Mouse (Mus musculus) neural tube, postnatal 0 days (tissue): ENCODE results near the gene Arntl. TPM values are rescaled to one million over a fixed set of nuclear protein-coding genes. Genes with fewer than 3 reads are reported as not detected.

Source experiments
- polyA plus RNA-seq: library from polyadenylated mRNA; unstranded; fragments of >200 nt; fragmentation: Nextera tagmentation; extraction: Ambion mirVana; gene quantifications from 2 replicates; pipeline ENCODE4 v1.2.1, GENCODE M21; 2015

The Arntl gene
- 17.2 and 18.5 TPM in 2 replicates for polyA plus RNA-seq

GRCm38 (mm10) chr7:113206644-113207470, at the start of gene Arntl:
Arntl (plus strand) TSS chr7:113207465.

Other genes with a start within 250 kb of the Arntl start
- gene Btbd10, start 161.9 kb downstream of the Arntl start, polyA plus RNA-seq = 66.5 and 73.9 TPM in 2 replicates
- gene Pth, start 181.1 kb downstream of the Arntl start, polyA plus RNA-seq = not detected in 2 replicates